Mouse (Mus musculus) ES-Bruce4 (cell line): ENCODE data around the gene Gm42957.

ENCODE experiments used
- CTCF ChIP-seq: IDR thresholded peaks from one replicate; pipeline ENCODE4 v1.8.1; 2011; ENCODE audit warnings: low read depth, low read length
- EP300 ChIP-seq: IDR thresholded peaks from 2 replicates; pipeline ENCODE4 v1.6.1; 2011; ENCODE audit warnings: low read depth, low read length; ENCODE audit not compliant: insufficient read depth

DNA sequence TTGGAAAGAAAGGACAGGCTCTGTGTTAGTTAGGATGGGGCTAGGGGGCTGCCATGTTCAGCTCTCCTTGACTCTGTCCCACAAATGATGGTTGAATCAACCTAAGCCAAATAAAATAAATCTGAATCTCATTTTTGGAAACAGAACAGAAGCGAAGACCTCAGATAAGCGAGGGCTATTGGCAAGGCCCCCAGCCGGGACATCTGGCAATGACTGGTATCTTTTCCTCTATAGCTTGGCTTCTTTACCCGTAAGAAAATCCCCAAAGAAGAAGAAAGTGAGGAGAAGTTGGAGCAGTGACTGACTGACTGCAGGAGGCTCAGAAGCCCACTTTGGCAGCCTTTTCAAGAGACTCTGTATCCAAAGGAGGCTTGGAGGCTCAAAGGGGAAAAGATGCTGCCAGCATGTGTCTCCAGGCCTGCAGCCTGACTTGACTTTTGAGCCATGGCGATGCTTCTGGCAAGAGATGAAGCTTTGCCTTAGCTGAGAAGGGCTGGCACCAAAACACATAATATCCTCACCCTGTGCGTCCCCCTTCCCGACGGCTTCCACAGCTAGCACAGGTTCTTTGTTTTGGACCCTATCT lies 27.6 kb downstream of the Gm42957 start:
- no peak for TF ChIP-seq EP300
- no peak for TF ChIP-seq CTCF
